Mouse (Mus musculus) thymus, postnatal 0 days (tissue): ENCODE measurements around the gene Gm47969. TPM values are rescaled to one million over a fixed set of nuclear protein-coding genes. Genes with fewer than 3 reads are reported as not detected.
"Not testable (repeated sequence)": the region's sequence is repeated elsewhere in the genome, so short reads cannot be mapped to it uniquely, and the experiment has no call there.

ENCODE experiments used
- DNase-seq: peaks from one replicate; pipeline ENCODE4 v3.0.0-alpha.2; 2015; ENCODE audit warnings: low spot score
- polyA plus RNA-seq: library from polyadenylated mRNA; unstranded; fragments of >200 nt; fragmentation: Nextera tagmentation; extraction: Ambion mirVana; gene quantifications from 2 replicates; pipeline ENCODE4 v1.2.1, GENCODE M21; 2015

Gene Gm47969
- not detected in 2 replicates for polyA plus RNA-seq

DNA sequence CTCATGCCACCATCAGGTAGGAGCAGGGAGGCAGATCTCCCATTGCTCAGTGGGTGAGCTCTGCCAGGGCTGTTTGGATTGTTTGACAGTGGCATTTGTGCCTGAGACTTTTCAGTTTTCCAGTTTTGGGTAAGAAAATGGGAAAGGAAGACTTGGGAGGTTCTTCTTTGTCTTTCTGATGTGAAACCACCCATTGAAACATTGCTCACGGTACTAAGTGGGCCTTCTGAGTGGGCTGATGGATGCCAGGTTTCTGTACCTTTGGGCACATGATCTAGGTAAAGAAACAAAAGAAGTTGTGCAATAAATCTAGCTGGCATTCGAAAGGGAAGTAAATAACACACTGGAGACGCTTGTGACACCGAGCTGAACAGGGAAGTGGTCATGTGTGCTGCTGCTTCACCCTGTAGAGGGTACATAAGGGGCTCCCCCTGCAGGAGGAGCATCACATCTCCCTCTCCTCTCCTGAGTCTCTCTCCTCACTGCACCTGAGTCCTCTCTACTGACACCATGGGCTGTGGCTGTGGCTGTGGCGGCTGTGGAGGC is at the start of gene Gm47969:
TSS of gene Gm47969 (plus strand) at position 51 of the 546 bp plus-strand sequence.
- no peak for DNase-seq

DNA sequence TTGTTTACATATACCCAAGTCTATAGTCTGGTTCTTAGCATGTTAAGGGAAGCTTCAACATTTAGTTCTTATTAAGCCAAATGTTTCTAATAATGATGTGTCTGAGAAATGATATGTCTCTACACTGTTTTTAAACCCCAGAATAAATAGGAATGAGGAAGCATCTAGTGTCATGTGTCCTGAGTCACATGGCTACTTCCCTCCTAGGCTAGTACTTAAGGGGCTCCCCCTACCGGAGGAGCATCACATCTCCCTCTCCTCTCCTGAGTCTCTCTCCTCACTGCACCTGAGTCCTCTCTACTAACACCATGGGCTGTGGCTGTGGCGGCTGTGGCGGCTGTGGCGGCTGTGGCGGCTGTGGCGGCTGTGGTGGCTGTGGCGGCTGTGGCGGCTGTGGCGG is 44.4 kb upstream of the Gm47969 start, which contains the start of gene Gm47959:
TSS of gene Gm47959 (plus strand) at position 243 of the 400 bp plus-strand sequence.
- DNase-seq: not testable (repeated sequence)

DNA sequence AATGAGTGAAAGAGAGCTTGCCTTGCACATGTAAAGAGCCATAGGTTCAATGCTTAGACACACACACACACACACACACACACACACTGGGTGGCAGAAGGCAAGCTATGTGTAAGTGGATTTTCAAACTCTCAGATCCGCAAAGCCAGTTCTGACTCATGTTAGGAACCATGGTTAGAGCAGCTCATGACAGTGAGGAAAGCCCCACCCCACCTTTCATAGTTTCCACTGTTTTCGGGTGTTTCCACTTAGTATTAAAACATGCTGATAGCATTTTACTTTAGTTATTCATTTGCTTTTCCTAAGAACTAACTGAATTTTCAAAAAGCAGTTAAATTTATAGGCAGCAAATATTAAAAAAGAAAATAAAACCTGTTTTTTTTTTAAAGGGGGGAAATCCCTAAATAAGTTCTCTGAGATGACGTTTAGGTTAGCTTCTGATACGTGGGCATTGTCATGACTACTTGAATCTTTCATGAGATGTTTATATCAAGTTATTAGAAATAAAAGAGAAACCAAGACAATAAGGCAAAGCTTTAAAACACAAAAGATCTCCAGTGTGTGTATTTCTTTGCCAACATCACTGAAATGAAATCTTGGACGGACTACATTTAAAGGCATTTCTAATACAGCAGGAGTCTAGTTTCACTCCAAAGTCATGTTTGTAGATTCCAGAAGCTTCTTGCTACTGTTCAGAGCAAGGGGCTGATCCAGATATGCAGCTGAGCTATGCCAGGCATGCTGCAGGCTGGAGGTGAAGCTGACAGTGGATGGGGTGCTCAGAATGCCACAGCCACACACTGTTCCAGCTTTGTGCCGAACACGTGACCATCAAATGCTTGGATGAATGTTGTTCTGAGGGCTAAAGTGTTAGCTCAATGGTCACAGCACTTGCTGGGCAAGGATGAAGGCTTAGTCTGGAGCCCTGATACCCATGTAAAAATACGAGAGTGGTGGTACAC is 38.2 kb upstream of the Gm47969 start:
- DNase-seq: no peak

DNA sequence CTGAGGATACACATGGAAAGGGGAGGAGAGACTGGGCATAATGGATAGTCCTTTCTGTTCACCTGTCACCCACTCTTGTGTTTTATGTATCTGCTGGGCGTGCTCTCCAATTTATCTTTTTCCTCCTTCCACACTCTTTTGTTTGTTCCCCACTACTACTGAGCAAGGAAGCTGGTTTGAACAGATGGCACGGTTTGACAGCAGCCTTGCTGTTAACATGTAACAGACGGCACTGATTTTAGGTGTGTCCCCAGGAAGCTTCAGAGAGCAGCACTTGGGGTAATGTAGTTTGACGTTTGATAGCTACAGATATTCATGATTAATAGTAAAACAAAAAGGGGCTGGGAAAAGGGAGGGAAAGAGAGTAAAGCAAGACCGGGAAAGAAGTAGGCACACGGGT is 37.3 kb upstream of the Gm47969 start:
- no peak for DNase-seq

DNA sequence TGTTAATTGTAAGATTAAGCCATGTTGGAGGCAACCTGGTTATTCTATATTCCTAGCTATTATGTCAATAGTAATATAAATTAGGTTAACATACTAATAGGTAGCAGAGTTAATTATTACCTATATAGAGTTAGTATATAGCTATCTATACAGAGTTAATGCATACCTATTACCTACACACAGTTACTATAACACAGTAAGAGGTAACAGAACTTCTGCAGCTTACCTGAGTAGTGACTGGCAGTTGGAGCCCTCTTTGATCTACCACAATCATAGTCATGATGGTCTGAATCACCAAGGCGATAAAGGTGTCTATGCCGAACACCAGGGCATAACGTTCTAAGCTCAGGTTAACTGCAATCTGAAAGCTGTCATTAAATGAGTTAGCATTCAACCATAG is 30.3 kb upstream of the Gm47969 start:
- no peak for DNase-seq

DNA sequence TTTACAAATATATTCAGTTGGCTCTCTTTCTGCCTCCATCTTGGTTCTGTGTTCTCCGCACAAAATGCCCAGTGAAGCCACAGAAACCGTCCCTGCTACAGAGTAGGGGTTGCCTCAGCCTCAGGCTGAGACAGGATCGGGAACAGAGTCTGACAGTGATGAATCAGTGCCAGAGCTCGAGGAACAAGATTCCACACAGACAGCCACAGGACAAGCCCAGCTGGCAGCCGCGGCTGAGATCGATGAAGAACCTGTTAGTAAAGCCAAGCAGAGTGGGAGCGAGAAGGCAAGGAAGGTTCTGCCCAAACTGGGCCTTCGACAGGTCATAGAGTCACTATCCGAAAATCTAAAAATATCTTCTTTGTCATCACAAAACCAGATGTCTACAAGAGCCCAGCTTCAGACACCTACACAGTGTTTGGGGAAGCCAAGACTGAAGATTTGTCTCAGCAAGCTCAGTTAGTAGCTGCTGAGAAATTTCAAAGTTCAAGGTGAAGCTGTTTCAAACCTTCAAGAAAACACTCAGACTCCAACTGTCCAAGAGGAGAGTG is 29.3 kb upstream of the Gm47969 start:
- DNase-seq: no peak

DNA sequence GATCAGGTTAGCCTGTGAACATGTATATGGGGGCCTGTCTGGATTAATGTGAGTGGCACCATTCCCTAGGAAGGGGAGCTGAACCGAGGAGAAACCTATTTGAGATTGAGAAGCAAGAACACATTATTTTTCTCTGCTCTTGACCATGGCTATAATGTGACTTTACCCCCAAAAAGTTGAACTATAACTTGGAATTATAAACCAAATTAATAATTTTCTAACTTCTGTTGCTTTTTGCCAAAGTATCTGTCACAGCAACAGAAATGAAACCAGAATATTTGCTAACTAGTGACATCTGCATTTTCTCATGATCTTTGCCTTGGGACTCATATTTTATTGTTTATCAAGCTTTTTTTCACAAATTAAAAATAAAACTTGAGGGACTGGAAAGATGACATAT is 28.2 kb upstream of the Gm47969 start:
- DNase-seq: no peak

DNA sequence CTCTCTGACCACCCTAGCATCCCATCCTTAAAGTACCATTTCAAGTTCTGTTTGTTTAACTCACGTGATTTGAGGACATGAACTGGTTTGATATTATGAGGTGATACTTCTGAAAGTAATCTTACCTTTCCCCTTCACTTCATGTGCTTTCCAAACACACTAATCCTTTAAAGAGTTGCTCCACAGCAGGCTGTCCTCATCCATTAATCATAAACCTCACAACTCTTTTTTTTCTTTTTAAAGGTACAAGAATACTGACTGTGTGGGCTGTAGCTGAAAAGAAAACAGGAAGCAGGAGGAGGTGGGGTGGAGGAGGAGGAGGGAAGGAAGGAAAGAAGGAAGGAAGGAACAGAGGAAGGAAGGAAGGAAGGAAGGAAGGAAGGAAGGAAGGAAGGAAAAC is 12.8 kb upstream of the Gm47969 start:
- no peak for DNase-seq

DNA sequence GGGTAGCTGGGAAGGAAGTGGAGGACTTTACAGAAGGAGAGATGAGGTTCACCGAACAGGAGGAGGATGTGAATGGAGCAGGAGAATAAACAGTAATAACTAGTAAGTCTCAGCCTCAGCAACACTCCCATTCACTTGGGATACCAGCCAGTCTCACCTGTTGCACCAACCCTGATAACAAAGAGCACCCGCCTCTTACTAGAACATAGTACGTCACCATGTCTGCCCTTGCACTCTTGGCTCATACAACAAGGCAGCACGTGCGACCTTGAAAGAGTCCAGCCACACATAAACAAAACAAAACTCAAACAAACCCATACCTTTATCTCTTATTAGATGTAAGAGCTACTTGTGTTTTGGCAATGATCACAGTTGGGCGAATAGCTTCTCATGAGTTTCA is 12.2 kb upstream of the Gm47969 start:
- DNase-seq: no peak

DNA sequence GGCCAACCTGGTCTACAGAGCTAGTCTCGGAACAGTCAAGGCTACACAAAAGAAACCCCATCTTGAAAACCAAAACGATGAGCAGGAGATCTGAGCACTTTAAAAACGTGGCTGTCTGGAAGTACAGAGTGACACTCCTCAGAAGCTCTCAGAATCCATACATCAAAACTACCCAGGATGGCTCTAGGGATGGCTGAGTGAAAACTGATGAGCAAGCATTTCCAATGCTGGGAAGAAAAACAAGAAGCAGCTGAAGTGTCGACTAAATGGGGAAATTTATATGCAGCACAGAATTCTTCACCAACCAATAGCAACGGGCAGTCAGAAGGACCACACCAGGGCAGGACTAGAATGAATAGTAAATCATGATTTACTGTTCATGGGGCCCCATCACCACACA is 10.2 kb upstream of the Gm47969 start:
- no peak for DNase-seq

DNA sequence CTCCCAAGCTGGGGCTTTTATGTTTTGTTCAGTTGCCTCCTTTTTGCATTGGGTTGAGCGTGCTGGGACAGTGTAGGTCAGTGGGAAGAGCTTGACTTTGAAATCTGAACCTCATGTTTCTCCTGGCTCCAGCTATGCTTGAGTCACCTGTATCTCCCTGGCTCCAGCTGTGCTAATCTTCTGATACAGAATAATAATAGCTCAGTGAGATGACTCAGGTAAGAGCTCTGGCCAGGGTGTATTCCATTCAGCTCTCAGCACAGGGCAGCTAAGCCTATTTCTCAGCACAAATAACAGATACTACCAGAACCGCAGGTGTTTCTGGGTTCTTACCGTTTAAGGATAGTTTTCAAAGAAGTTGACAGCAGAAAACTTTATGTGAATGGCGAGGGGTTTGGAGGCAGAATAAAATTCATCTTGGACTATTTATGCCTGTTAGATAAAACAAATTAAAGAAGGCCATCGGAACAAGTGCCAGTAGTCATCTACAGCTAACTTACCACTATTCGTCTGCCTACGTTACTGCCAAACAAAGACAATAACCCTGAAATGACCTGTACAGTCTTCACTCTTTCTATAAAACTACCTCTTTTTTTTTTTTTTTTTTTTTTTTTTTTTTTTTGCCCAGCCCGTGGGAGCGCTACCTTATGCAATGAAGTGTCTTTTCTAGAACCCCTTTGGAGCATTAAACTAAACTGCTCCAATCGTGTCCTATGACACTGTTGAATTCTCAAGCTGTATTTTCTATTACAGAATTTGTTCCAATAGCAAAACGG is 7.7 kb upstream of the Gm47969 start:
- DNase-seq: no peak

DNA sequence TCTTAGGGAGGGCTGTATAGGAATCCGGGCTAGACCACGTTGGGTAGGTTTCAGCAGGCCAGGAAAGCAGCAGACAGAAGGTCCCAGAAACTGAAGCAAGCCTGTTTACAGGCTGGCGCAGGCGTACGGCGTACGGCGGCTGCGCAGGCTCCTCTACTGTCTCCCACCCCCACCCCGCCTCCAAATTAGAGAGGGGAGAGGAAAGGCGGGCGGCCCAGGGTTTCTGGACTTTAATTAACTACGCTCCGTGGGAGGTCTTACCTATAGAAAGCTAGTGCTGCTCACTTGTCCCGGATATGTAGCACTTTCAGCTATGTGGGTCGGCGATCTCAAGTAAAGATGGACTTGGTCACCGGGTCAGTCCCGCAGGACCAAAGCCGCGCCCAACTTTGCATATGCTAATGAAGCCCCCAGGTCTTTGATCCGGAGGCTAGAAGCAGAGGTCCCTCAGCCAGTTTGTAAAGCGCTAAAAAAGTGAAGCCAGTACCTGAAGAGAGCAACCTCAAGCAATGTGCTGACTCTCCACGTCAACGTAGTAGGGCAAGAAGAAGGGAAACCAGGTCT is 6.5 kb upstream of the Gm47969 start, which contains the start of gene Slc19a3:
TSS of gene Slc19a3 (minus strand) at position 340 of the 564 bp plus-strand sequence.
- no peak for DNase-seq

DNA sequence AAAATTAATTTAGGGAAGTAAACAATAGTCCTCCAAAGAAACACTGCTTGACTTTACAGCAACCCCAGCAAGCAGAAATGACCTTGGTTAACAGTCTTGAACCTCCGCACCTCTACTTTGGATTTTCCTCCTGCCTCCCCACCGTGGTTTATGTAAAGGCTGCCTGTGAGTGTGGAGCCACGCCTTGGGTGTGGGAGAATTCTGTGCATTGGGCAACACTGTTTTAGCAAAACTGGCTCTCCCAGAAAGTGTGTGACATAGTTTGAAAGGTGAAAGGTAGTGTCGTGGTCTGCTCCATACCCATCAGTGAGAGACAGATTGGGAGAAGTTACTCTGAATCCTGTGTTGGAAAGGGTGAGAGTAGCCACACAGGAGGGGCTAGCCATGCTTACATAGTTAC is 5.7 kb upstream of the Gm47969 start:
- no peak for DNase-seq

DNA sequence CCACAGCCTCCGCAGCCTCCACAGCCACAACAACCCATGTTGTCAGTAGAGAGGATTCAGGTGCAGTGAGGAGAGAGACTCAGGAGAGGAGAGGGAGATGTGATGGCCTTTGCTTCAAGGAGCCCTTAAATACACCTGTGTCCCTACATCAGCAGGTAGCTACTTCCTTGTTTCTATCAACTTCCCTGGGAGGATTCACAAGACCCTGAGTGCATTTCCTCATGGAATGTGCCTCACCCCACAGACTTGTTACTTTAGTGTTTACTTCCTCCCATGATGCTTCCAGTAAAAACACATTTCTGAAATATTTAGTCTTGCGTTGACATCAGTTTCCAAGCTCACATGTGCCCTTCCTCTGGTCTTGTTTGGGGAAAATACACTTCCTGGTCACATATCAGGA is 2.4 kb upstream of the Gm47969 start, which contains the start of gene Krtap28-10:
TSS of gene Krtap28-10 (minus strand) at position 101 of the 400 bp plus-strand sequence.
- DNase-seq: no peak

DNA sequence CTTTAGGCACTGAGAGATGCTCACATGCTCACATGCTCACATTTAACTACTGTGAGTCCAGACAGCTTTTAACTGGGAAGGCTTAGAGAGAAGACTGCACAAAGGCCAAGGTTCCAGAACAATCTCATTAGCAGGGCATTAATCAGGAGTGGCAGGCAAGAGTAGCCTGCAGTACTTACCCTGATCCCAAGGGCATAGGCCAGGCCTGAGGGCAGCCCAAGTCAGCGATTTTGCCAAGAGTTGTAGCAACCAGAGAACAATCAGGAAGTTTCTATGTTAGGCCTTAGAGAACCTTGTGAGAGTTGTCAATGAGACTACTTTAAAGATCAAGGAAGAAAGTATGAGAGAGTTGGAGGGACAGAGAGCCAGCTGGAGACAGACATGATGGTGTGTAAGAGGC is 13.7 kb downstream of the Gm47969 start:
- DNase-seq: no peak

DNA sequence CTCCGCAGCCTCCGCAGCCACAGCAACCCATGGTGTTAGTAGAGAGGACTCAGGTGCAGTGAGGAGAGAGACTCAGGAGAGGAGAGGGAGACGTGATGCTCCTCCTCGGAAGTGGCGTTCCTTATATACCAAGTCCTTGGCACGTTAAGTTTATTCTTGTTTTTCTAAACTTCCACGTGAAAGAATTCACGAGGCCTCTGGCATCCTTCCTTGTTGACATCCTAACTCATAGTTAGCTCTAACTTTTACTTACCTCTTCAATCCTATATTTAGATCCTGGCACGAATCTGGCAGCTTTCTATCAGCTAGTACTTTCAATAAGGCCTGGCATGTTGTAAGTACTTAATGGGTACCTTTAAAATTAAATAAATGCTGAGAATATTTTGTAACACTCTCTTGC is 14.5 kb downstream of the Gm47969 start, which contains the start of gene A030005K14Rik:
TSS of gene A030005K14Rik (minus strand) at position 101 of the 400 bp plus-strand sequence.
- DNase-seq: no peak

DNA sequence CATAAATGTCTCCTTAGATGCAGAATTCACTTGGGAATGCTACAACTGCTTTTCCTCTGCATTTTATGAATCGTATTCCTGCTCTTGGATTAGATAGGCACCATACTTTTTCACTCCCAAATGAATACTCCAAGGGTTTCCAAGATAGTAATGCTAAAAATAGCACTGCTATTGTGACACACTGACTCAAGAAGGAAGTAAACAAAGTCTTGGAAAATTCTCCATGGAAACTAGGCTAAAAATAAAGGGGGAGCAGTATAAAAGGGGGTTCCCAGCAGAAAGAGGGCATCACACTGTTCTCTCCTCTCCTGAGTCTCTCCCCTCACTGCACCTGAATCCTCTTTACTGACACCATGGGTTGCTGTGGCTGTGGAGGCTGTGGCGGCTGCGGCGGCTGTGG is 15.9 kb downstream of the Gm47969 start, which contains the start of gene Krtap28-13:
TSS of gene Krtap28-13 (plus strand) at position 288 of the 400 bp plus-strand sequence.
- DNase-seq: no peak

DNA sequence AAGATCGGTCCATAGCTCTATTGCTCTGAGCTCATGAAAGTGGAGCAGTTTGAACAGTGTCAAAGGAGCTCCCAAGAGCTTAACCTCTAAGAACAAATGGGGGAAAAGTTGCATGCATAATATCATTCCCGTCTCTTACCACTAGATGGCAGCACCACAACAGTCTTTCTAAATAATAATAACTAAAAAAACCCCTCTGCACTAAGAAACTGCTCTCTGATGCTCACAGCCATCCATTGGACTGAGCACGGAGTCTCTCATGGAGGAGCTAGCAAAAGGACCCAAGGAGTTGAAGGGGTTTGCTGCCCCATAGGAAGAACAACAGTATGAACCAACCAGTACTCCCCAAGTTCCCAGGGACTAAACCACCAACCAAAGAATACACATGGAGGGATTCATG is 20.1 kb downstream of the Gm47969 start:
- DNase-seq: peak; percentile 19

DNA sequence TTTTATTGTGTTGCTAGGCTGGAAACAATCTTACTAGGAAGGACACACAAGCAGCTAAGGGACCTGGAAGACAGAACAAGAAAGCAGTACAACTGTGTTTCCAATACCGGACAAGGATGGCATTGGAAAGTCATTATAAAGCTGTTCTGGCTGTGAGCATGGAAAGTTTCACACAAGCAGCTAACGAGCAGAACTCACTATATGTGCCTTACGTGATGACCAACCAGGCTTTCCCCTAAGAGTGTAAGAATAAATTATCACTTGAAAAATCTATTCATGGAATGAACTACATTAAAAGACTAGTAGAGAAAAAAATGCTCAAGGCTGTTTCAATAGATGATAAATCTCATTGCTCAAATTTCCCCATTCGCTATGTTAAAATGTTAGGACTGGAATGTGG is 21.8 kb downstream of the Gm47969 start:
- DNase-seq: no peak

DNA sequence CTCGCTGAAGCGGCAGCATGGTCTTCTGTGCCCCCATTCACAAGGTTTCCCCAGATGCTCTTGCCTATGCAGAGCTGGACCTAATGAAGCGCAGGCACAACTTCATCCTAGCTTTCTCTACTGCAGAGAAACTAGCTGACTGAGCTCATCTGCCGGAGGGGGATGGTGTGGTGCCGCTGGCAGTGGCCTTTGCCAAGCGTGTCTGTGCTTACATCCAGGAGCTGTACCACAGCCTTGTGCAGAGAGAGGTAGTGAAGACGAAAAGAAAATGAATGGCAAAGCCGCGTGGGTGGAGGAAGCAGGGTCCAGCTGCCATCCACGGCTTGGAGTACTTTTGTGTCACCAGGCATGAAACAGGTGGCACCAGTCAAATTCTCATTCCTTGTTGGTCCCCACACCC is 22.5 kb downstream of the Gm47969 start:
- DNase-seq: no peak
